Mouse (Mus musculus): Measurements from ENCODE around the gene Gfm2. TPM values are rescaled to one million over a fixed set of nuclear protein-coding genes. Genes with fewer than 3 reads are reported as not detected.

Gene Gfm2
- polyA plus RNA-seq, 1 experiment: 13.7 TPM

- Histone ChIP-seq H3K36me3 (ENCODE audit: control insufficient read depth, insufficient read depth) (peaks cover 62% of the 10 kb centered on the region), H3ac (ENCODE audit: control insufficient read depth, insufficient read length, low read depth) (no peak overlapping the region), H3K79me2 (ENCODE audit: control insufficient read depth, insufficient read depth) (no peaks in the 10 kb centered on the region), H3K79me3 (ENCODE audit: low read depth) (no peaks in the 10 kb centered on the region), H3K27me3 (ENCODE audit: control insufficient read depth, insufficient read depth, insufficient read length) (no peaks in the 10 kb centered on the region), H3K4me3 (ENCODE audit: insufficient read depth, poor library complexity, severe bottlenecking) (no peak overlapping the region)
- TF ChIP-seq USF1 (IDR thresholded peaks at IDR 0.05; ENCODE audit: low read depth) (no peak), MYOD1 (IDR thresholded peaks at IDR 0.05; ENCODE audit: control insufficient read depth, insufficient read length, low read depth) (no peak), CTCF (IDR thresholded peaks at IDR 0.05; ENCODE audit: control insufficient read depth, insufficient read depth, insufficient read length) (no peak), MYOG (IDR thresholded peaks at IDR 0.05; ENCODE audit: control insufficient read depth, extremely low read depth, insufficient read length) (no peak), CEBPB (IDR thresholded peaks at IDR 0.05; ENCODE audit: low read depth) (no peak), MAX (IDR thresholded peaks at IDR 0.05) (no peak), FOSL1 (IDR thresholded peaks at IDR 0.05; ENCODE audit: insufficient read depth, low read length, poor library complexity, severe bottlenecking) (no peak)
Measured at GRCm38 (mm10) chr13:97175520-97176264, 38.0 kb downstream of the Gfm2 start.

- no peak overlapping the region for H3ac ChIP-seq (ENCODE audit: control insufficient read depth, insufficient read length, low read depth)
- H3K79me3 ChIP-seq (ENCODE audit: low read depth): no peaks in the 10 kb centered on the region
- TF ChIP-seq FOSL1 (IDR thresholded peaks at IDR 0.05; ENCODE audit: insufficient read depth, low read length, poor library complexity, severe bottlenecking) (no peak), CTCF (IDR thresholded peaks at IDR 0.05; ENCODE audit: control insufficient read depth, insufficient read depth, insufficient read length) (no peak), USF1 (IDR thresholded peaks at IDR 0.05; ENCODE audit: low read depth) (no peak), MAX (IDR thresholded peaks at IDR 0.05) (no peak), MYOD1 (IDR thresholded peaks at IDR 0.05; ENCODE audit: control insufficient read depth, insufficient read length, low read depth) (no peak), CEBPB (IDR thresholded peaks at IDR 0.05; ENCODE audit: low read depth) (no peak), MYOG (IDR thresholded peaks at IDR 0.05; ENCODE audit: control insufficient read depth, extremely low read depth, insufficient read length) (no peak)
- H3K79me2 ChIP-seq (ENCODE audit: control insufficient read depth, insufficient read depth): no peaks in the 10 kb centered on the region
- H3K36me3 ChIP-seq (ENCODE audit: control insufficient read depth, insufficient read depth): peaks cover 61% of the 10 kb centered on the region
- H3K27me3 ChIP-seq (ENCODE audit: control insufficient read depth, insufficient read depth, insufficient read length): no peaks in the 10 kb centered on the region
- H3K4me3 ChIP-seq (ENCODE audit: insufficient read depth, poor library complexity, severe bottlenecking): no peak overlapping the region
Measured at GRCm38 (mm10) chr13:97176731-97177130, 39.0 kb downstream of the Gfm2 start.

GRCm38 (mm10) chr13:97178943-97179342 is 41.2 kb downstream of the Gfm2 start:
- H3K27me3 ChIP-seq (ENCODE audit: control insufficient read depth, insufficient read depth, insufficient read length): no peaks in the 10 kb centered on the region
- H3K79me3 ChIP-seq (ENCODE audit: low read depth): no peaks in the 10 kb centered on the region
- no peak overlapping the region for H3ac ChIP-seq (ENCODE audit: control insufficient read depth, insufficient read length, low read depth)
- no peak for TF ChIP-seq MYOG (IDR thresholded peaks at IDR 0.05; ENCODE audit: control insufficient read depth, extremely low read depth, insufficient read length)
- no peak for TF ChIP-seq CEBPB (IDR thresholded peaks at IDR 0.05; ENCODE audit: low read depth)
- TF ChIP-seq MAX (IDR thresholded peaks at IDR 0.05): no peak
- no peak for TF ChIP-seq CTCF (IDR thresholded peaks at IDR 0.05; ENCODE audit: control insufficient read depth, insufficient read depth, insufficient read length)
- no peak overlapping the region for H3K4me3 ChIP-seq (ENCODE audit: insufficient read depth, poor library complexity, severe bottlenecking)
- H3K79me2 ChIP-seq (ENCODE audit: control insufficient read depth, insufficient read depth): no peaks in the 10 kb centered on the region
- peaks cover 49% of the 10 kb centered on the region for H3K36me3 ChIP-seq (ENCODE audit: control insufficient read depth, insufficient read depth)

GRCm38 (mm10) chr13:97180113-97180828 is 42.5 kb downstream of the Gfm2 start:
- Histone ChIP-seq H3K79me2 (ENCODE audit: control insufficient read depth, insufficient read depth) (no peaks in the 10 kb centered on the region), H3K36me3 (ENCODE audit: control insufficient read depth, insufficient read depth) (peaks cover 44% of the 10 kb centered on the region), H3K79me3 (ENCODE audit: low read depth) (no peaks in the 10 kb centered on the region), H3K27me3 (ENCODE audit: control insufficient read depth, insufficient read depth, insufficient read length) (no peaks in the 10 kb centered on the region), H3ac (ENCODE audit: control insufficient read depth, insufficient read length, low read depth) (no peak overlapping the region), H3K4me3 (ENCODE audit: insufficient read depth, poor library complexity, severe bottlenecking) (no peak overlapping the region)
- no peak for TF ChIP-seq CEBPB (IDR thresholded peaks at IDR 0.05; ENCODE audit: low read depth)

- H3K79me2 ChIP-seq (ENCODE audit: control insufficient read depth, insufficient read depth): no peaks in the 10 kb centered on the region
- no peaks in the 10 kb centered on the region for H3K79me3 ChIP-seq (ENCODE audit: low read depth)
- H3K4me3 ChIP-seq (ENCODE audit: insufficient read depth, poor library complexity, severe bottlenecking): no peak overlapping the region
- H3K27me3 ChIP-seq (ENCODE audit: control insufficient read depth, insufficient read depth, insufficient read length): no peaks in the 10 kb centered on the region
- H3ac ChIP-seq (ENCODE audit: control insufficient read depth, insufficient read length, low read depth): no peak overlapping the region
- no peak for TF ChIP-seq USF1 (IDR thresholded peaks at IDR 0.05; ENCODE audit: low read depth)
- no peak for TF ChIP-seq CEBPB (IDR thresholded peaks at IDR 0.05; ENCODE audit: low read depth)
- no peak for TF ChIP-seq MYOD1 (IDR thresholded peaks at IDR 0.05; ENCODE audit: control insufficient read depth, insufficient read length, low read depth)
- TF ChIP-seq MYOG (IDR thresholded peaks at IDR 0.05; ENCODE audit: control insufficient read depth, extremely low read depth, insufficient read length): no peak
- no peak for TF ChIP-seq CTCF (IDR thresholded peaks at IDR 0.05; ENCODE audit: control insufficient read depth, insufficient read depth, insufficient read length)
- no peak for TF ChIP-seq MAX (IDR thresholded peaks at IDR 0.05)
- no peak for TF ChIP-seq FOSL1 (IDR thresholded peaks at IDR 0.05; ENCODE audit: insufficient read depth, low read length, poor library complexity, severe bottlenecking)
- H3K36me3 ChIP-seq (ENCODE audit: control insufficient read depth, insufficient read depth): peaks cover 29% of the 10 kb centered on the region
Measured at GRCm38 (mm10) chr13:97182821-97183220, 45.1 kb downstream of the Gfm2 start.

- Histone ChIP-seq H3K4me3 (ENCODE audit: insufficient read depth, poor library complexity, severe bottlenecking) (no peak overlapping the region), H3K79me3 (ENCODE audit: low read depth) (no peaks in the 10 kb centered on the region), H3K79me2 (ENCODE audit: control insufficient read depth, insufficient read depth) (no peaks in the 10 kb centered on the region), H3K27me3 (ENCODE audit: control insufficient read depth, insufficient read depth, insufficient read length) (no peaks in the 10 kb centered on the region), H3K36me3 (ENCODE audit: control insufficient read depth, insufficient read depth) (peaks cover 19% of the 10 kb centered on the region), H3ac (ENCODE audit: control insufficient read depth, insufficient read length, low read depth) (no peak overlapping the region)
- no peak for TF ChIP-seq CEBPB (IDR thresholded peaks at IDR 0.05; ENCODE audit: low read depth)
- no peak for TF ChIP-seq USF1 (IDR thresholded peaks at IDR 0.05; ENCODE audit: low read depth)
- TF ChIP-seq MAX (IDR thresholded peaks at IDR 0.05): no peak
- TF ChIP-seq CTCF (IDR thresholded peaks at IDR 0.05; ENCODE audit: control insufficient read depth, insufficient read depth, insufficient read length): no peak
- no peak for TF ChIP-seq FOSL1 (IDR thresholded peaks at IDR 0.05; ENCODE audit: insufficient read depth, low read length, poor library complexity, severe bottlenecking)
- TF ChIP-seq MYOD1 (IDR thresholded peaks at IDR 0.05; ENCODE audit: control insufficient read depth, insufficient read length, low read depth): no peak
- TF ChIP-seq MYOG (IDR thresholded peaks at IDR 0.05; ENCODE audit: control insufficient read depth, extremely low read depth, insufficient read length): no peak
Measured at GRCm38 (mm10) chr13:97184168-97184567, 46.4 kb downstream of the Gfm2 start.
